23 mouse cellular contexts compared by ENCODE assay signal in genomic region chr4:107991879-107992278, GRCm38 (mm10). TPM values are rescaled to one million over a fixed set of nuclear protein-coding genes. Genes with fewer than 3 reads are reported as not detected.
DNase-seq lines count a peak whose midpoint lies in the region; ATAC-seq and TF ChIP-seq lines count a peak whose summit lies in the region.
"Had no signal": no experiment of that assay in that cellular context is flagged by ENCODE, and none has a peak within 500 bp of the region (broad histone marks: within the 10 kb centered on the region; RNA-seq: fewer than 3 reads in every experiment).

No protein-coding gene starts in this region.

- H3K27ac ChIP-seq in heart, embryonic 13.5 days (replicated peaks), result no peak overlapping the region
- H3K27ac ChIP-seq in lung, embryonic 16.5 days (ENCODE audit: low read length), result no peak overlapping the region
- H3K27ac ChIP-seq: heart, embryonic 10.5 days; hindbrain, embryonic 12.5 days; liver, embryonic 12.5 days; neural tube, embryonic 12.5 days had no signal

- no peak for DNase-seq in heart, postnatal 25 days (ENCODE audit: low spot score)
- DNase-seq in lung, adult 2 months, result no peak
- DNase-seq in R1 (ENCODE audit: low read depth, low spot score), result peak; percentile 26
- DNase-seq in retina, postnatal 1 day, result peak; percentile 86
- no peak for DNase-seq in cerebellum, adult 8-10 months
- DNase-seq: cerebellum, adult 9-10 months; forebrain, postnatal 0 days; heart, postnatal 10 days; kidney, adult 11 months; spleen, adult 18-20 months had no signal

- intact Hi-C loops in heart, postnatal 25 days (cut with DNase I), result no loop called here

- H3K4me1 ChIP-seq in heart, embryonic 13.5 days, result peaks cover 19% of the 10 kb centered on the region
- H3K4me1 ChIP-seq in lung, embryonic 16.5 days (replicated peaks; ENCODE audit: control insufficient read depth, insufficient read depth, low read length), result peaks cover 5% of the 10 kb centered on the region
- no peaks in the 10 kb centered on the region for H3K4me1 ChIP-seq in lung, adult 2 months (ENCODE audit: control insufficient read depth, insufficient read depth, low read length)
- H3K4me1 ChIP-seq: liver, embryonic 12.5 days; neural tube, embryonic 12.5 days had no signal

- WGBS in heart, embryonic 13.5 days, result 16% methylated on average over 6 of the region's 6 CpGs
- 8% methylated on average over 6 of the region's 6 CpGs for WGBS in lung, embryonic 16.5 days
- 20% methylated on average over 6 of the region's 6 CpGs for whole genome bisulfite sequencing in lung, adult 2 months

- no peak for TF ChIP-seq POLR2A in lung, adult 2 months (IDR thresholded peaks at IDR 0.05; ENCODE audit: borderline replicate concordance, extremely low read depth, low read depth, low read length)

- H3K4me3 ChIP-seq in heart, embryonic 13.5 days, result no peak overlapping the region
- no peak overlapping the region for H3K4me3 ChIP-seq in lung, embryonic 16.5 days (ENCODE audit: low read length)
- H3K4me3 ChIP-seq in lung, adult 2 months (replicated peaks; ENCODE audit: extremely low read depth, low read depth, low read length), result no peak overlapping the region
- H3K4me3 ChIP-seq: heart, embryonic 10.5 days; hindbrain, embryonic 12.5 days; liver, embryonic 12.5 days; neural tube, embryonic 12.5 days had no signal

- ATAC-seq in heart, embryonic 13.5 days (ENCODE audit: extremely low read depth, insufficient number of reproducible peaks, low FRiP score, low TSS enrichment), result no peak
- ATAC-seq in lung, embryonic 16.5 days (ENCODE audit: low read depth), result peak; percentile 75
- ATAC-seq in erythroblast, adult 5-6 weeks (replicated peaks; ENCODE audit: low FRiP score, poor library complexity, severe bottlenecking), result no peak
- ATAC-seq: forebrain, postnatal 0 days; liver, embryonic 12.5 days had no signal

- 0 out of 2 replicates have a peak overlapping the region, but pooled peaks have one; percentile 12 for H3K9ac ChIP-seq in heart, embryonic 13.5 days
- no peak overlapping the region for H3K9ac ChIP-seq in lung, embryonic 16.5 days (ENCODE audit: low read length)
- H3K9ac ChIP-seq: forebrain, postnatal 0 days; hindbrain, embryonic 12.5 days; liver, embryonic 12.5 days; neural tube, embryonic 12.5 days had no signal

- TF ChIP-seq CTCF in lung, adult 2 months (IDR thresholded peaks at IDR 0.05; ENCODE audit: insufficient read depth, low read length), result no peak

- H3K9me3 ChIP-seq in heart, embryonic 13.5 days, result peaks cover 7% of the 10 kb centered on the region; the same call in 1 of the 2 replicates
- H3K9me3 ChIP-seq in lung, embryonic 16.5 days (ENCODE audit: control insufficient read depth, low read length), result no peaks in the 10 kb centered on the region
- H3K9me3 ChIP-seq: G1E; heart, embryonic 10.5 days; liver, embryonic 12.5 days; neural tube, embryonic 12.5 days had no signal

- no peaks in the 10 kb centered on the region for H3K36me3 ChIP-seq in heart, embryonic 13.5 days
- H3K36me3 ChIP-seq in lung, embryonic 16.5 days (ENCODE audit: control insufficient read depth, insufficient read depth, low read length), result no peaks in the 10 kb centered on the region
- H3K36me3 ChIP-seq: G1E; heart, embryonic 10.5 days; hindbrain, embryonic 12.5 days; liver, embryonic 12.5 days; neural tube, embryonic 12.5 days had no signal

- H3K4me2 ChIP-seq in heart, embryonic 13.5 days, result no peak overlapping the region
- H3K4me2 ChIP-seq in lung, embryonic 16.5 days (ENCODE audit: low read depth, low read length), result no peak overlapping the region
- H3K4me2 ChIP-seq: hindbrain, embryonic 12.5 days; liver, embryonic 12.5 days; neural tube, embryonic 12.5 days had no signal

- H3K27me3 ChIP-seq in heart, embryonic 13.5 days (replicated peaks), result peaks cover 12% of the 10 kb centered on the region
- no peaks in the 10 kb centered on the region for H3K27me3 ChIP-seq in lung, embryonic 16.5 days (ENCODE audit: control insufficient read depth, insufficient read depth, low read depth, low read length)
- H3K27me3 ChIP-seq: hindbrain, embryonic 12.5 days; neural tube, embryonic 12.5 days had no signal

RNA-seq across cellular contexts. Expression of gene Slc1a7, which starts 23.7 kb away (rescaled TPM):
- not detected in 2 replicates for polyA plus RNA-seq in heart, embryonic 13.5 days (2015; fragmentation: Nextera tagmentation; extraction: Ambion mirVana)
- total RNA-seq in heart, postnatal 25 days (2021), result under 1 TPM; 0.29 to 0.39 TPM
- polyA plus RNA-seq in lung, embryonic 16.5 days (2015; fragmentation: Nextera tagmentation; extraction: Ambion mirVana), result 0.16 and 0.19 TPM in 2 replicates
- polyA plus RNA-seq in lung, adult 2 months (2012; rRNA removed), result 0.39 and 0.48 TPM in 2 replicates
- not detected in 2 replicates for total RNA-seq in erythroblast, adult 5-6 weeks (2015; ENCODE audit: low replicate concordance)
- not detected in 2 replicates for total RNA-seq in erythroblast, adult 5-6 weeks (2017; ENCODE audit: low replicate concordance)
- total RNA-seq: common myeloid progenitor, adult 5-6 weeks; forebrain, postnatal 0 days; megakaryocyte, adult 5-6 weeks; monocyte, adult 5-6 weeks had no signal
- polyA plus RNA-seq: G1E; heart, embryonic 10.5 days; hindbrain, embryonic 12.5 days; kidney, embryonic 16.5 days; limb, embryonic 11.5 days; liver, embryonic 12.5 days; neural tube, embryonic 12.5 days had no signal

Comparison
In these comparisons a context has a peak if more than half of its experiments do, and no peak if none do; other contexts are left out.
1. DNase-seq: peak in R1 (single experiment) and retina, postnatal 1 day (single experiment); none in heart, postnatal 25 days (single experiment), lung, adult 2 months (single experiment) and cerebellum, adult 8-10 months (single experiment).